Mouse (Mus musculus) frontal cortex, postnatal 25 days (tissue): ENCODE data around the gene Bnc1.

Experiments used
- DNase-seq, 2 experiments: peaks; one replicate each; pipeline ENCODE4 v3.0.0; 2022; ENCODE audit warnings: low spot score in 2 of 2

Bnc1 gene

DNA sequence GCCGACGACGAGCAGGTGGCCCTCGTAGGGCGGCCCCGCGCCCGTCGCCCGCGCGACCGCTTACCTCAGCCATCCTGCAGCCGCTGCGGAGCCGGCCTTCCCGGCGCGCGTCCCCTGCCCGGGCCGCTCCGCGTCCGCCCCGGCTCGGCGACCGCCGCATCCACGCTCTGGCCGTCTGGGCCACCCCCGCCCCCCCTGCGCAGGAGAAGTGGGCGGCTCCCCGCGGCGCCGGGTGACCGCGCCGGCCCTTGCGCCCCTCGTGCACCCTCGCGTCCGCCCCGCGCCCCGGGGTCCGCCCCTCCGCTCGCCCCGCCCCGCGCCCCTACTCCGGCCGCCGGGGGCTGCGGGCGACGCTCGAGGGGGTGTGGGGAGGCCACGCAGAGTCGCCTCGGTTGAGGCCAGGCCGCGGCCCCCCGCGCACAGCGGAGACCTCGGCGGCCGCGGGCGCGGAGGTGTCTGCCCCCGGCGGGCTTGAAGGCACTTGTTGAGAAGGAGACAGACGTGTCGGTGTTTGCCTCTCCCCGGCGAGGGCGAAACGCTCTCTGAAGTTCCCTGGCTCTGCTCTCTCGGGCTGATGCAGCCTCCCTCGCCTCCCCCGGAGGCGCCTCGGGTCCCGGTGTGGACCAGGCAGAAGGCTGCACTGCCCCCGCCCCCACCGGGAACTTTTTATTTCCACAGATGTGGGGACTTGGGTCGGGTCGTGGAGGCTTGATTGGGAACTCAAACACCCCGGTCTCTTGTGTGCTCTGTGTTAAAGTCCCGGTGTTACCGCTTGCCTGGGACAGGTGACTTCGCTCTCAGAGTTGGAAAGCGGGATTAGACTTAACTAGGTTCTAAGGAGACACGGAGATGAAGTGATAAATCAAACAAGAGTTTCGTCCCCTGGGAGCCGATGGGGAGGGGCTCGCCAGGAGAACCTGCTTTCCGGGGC is at the start of gene Bnc1:
Gene Bnc1 (minus strand): TSS at position 162 of the 931 bp plus-strand sequence.
- DNase-seq: no peak

DNA sequence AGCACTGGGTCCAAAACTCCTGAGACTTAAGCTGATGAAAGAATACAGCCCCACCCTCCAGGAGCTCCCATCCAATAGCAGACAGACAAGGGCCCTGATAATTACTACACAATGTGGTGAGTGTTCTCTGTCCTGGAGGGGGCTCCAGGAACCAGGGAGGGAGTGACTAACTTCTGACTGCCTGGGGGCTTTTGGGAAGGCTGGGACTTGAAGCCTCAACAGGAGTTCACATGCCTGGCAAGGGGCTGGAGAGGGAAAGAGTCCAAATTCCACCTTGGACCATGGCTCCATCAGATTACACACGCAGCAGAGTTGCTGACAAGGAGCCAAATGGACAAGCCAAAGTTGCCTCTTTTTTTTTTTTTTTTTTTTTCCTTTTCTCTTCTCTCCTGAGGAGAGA is 41.3 kb upstream of the Bnc1 start:
- no peak for DNase-seq

DNA sequence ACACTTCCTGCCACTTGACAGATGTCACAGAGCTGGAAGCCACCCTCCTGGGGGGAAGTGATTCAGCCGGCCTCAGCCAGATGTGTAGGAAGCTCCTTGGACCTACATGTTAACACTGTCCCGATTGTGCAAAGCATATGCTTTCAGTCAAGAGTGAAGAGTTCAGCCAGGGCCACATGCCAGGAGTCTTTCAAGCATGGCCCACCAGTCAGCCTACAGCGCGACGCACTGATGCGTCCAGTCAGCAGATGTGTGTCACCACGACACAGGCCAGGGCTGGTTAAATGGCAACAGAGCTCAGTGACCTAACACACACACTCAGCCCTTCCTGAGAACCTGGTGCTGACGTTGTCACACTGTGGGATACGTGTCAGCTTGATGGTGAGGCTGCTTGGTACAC is 37.6 kb upstream of the Bnc1 start:
- DNase-seq: no peak

DNA sequence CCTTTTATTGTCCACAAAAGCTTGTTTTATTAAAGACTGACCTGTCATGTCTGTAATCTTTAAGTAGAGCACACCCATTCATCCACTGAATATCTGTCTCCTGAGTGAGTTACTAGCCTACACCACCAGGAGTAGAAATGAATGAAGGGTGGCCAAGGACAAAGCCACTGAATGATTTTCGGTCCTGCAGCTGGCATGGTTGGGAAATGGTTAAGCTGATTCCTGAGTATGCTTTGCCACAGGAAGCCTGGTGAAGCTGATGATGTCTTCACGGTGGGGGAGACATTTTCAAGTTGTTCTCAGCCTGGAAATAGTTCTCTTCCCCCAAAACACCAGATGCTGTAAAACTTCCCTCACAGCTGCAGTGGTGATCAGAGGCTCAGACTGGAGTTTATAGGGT is 33.7 kb upstream of the Bnc1 start:
- DNase-seq: no peak

DNA sequence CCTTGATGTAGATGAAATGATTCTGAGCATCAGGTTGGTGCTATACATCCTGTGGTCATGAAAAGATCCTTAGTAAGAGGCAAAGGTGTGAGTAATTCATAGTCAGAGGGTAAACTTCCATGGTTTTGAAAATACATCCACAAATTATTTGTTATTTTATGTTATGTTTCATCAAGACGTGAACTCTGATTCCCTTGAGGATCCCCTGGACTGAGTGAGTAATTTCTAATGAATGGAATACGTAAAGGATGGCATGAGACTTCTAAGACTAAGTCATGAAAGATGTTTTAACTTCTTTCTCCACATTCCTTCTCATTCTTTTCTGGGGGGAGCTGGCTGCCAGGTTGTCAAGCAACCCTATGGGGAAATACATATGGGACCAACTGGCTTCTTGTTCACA is 31.6 kb upstream of the Bnc1 start:
- DNase-seq: no peak

- DNase-seq: no peak
These were observed 30.3 kb upstream of the Bnc1 start for GRCm38 (mm10) chr7:82022404-82022803.

- no peak for DNase-seq
These were observed 25.9 kb upstream of the Bnc1 start for GRCm38 (mm10) chr7:82018031-82018430.

DNA sequence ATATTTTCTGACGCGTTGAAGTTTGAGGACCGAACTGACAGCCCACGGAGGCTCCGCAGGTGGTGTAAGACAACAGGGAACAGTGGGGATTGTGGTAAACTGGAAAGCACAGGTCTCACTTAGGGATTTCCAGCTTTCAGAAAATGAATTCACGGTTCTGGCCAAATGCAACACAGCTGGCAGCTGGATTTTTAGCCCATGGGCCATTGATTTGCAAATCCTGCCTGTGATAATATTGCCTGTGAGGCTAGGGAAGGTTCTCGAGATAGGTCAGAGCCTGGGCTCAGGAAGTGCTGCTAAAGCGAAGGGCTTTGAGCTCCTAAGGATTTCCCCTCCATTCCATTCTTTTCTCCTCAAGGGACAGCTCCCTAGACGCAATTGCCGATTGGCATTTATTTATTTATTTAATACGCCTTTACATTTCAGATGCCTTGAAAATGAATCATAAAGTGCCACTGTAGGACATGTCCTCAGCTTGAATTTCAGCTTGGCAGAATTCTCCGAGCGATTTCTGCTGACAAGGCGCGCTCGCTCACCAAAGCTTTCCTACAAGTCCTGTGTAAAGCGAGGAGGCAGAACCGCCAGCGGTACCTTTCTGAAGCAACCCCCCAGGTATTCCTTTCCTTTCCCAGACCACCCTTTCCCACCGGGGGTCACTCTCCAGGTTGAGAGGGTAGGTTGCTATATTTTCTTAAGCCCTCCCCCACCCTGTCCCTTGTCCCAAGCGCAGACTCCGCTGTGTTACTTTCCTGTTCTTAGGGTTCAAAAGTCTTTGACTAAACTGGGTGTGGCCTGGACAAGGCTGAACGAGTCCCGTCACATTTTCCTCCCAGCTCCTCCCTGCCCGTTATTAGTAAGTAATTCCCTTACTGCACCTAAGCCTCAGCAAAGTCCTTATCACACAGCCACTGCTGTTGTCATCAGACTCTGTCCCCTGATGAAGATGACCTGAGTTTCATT is 24.9 kb upstream of the Bnc1 start:
- DNase-seq: no peak

- DNase-seq: no peak
These were observed 20.4 kb upstream of the Bnc1 start for GRCm38 (mm10) chr7:82012472-82012871.

- no peak for DNase-seq
These were observed 19.7 kb upstream of the Bnc1 start for GRCm38 (mm10) chr7:82011534-82012401.

DNA sequence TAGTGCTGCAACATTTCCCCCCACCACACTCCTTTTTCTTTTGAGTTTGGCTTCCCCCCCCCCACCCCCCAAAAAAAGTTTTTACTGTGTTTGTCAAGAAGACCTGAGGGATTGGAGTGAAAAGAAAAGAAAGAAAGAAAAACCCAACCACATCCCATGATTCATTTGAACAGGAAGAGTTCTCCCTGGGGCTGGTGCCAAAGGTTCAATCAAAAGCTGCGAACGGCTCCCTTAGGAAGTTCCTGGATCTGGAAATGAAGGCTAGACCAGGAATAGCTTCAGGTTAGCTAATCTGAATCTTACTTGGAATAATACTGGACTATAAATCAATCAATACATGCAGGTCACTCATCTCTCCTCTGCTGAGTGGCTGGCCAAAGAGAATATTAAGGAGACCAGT is 15.1 kb upstream of the Bnc1 start:
- no peak for DNase-seq

GRCm38 (mm10) chr7:82004228-82004627 is 12.1 kb upstream of the Bnc1 start:
- DNase-seq: no peak

GRCm38 (mm10) chr7:81999816-82000215 is 7.7 kb upstream of the Bnc1 start:
- no peak for DNase-seq

DNA sequence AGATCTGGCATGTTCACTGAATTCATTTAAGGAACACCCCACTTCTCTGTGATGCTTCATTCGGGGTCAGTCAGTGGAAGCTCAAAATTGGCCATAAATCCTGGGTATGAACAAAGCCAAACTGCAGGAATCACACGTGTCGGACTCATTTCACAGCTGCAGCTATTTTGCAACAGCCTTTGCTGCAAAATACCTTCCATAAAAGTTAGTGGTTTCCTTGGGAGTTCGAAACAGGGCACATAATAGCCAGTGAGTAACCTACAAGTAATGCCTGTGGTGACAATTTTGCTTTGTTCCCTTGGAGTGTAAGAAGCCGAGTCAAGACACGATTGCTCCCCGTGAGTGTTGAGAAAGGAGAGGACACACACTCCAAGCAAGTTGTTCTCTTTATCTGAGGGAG is 7.3 kb upstream of the Bnc1 start:
- DNase-seq: no peak

DNA sequence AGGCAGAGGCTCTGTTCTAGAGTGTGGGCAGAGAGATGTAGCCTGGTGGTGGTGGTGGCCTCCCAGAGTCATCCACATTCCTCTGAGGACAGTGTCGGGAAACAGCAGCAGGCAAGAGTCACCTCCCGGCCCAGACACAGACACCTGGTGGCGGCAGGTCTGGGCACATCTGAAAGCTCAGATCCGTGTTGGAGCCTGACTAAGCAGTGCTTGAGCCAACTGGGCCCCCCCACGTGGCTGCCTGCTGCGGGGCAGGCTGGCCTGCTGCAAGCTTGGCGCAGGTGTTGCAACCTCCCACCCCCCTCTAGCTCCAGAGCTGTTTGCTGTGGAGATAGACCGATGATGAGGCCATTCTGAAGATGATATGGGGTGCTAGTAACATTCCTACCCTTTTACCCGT is 3.9 kb upstream of the Bnc1 start:
- DNase-seq: no peak

- no peak for DNase-seq
These were observed 3.0 kb upstream of the Bnc1 start for GRCm38 (mm10) chr7:81995126-81995525.

GRCm38 (mm10) chr7:81993140-81993539 is 1.0 kb upstream of the Bnc1 start:
- no peak for DNase-seq

GRCm38 (mm10) chr7:81991611-81992061 is 456 bp downstream of the Bnc1 start:
- no peak for DNase-seq

GRCm38 (mm10) chr7:81991116-81991515 is 976 bp downstream of the Bnc1 start:
- DNase-seq: no peak

DNA sequence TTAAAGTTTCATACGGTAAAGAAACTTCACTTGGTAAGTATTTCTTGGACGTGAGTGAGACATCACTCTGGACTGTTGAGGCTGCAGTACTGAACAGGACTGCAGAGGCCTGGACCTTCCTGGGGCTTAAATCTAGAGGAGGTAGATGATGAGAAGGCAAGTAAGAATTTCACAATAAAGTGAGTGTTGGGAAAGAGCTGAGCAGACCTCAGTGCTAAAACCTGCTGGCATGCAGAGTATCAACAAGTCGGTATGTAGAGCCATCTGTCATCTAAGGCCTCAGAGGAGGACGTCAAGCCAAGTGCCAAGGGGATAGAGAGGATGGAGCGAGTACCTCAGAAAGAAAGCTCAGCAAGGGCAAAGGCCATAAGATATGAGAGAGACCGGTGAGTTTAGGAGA is 8.4 kb downstream of the Bnc1 start:
- DNase-seq: no peak

GRCm38 (mm10) chr7:81978304-81978703 is 13.8 kb downstream of the Bnc1 start:
- no peak for DNase-seq

DNA sequence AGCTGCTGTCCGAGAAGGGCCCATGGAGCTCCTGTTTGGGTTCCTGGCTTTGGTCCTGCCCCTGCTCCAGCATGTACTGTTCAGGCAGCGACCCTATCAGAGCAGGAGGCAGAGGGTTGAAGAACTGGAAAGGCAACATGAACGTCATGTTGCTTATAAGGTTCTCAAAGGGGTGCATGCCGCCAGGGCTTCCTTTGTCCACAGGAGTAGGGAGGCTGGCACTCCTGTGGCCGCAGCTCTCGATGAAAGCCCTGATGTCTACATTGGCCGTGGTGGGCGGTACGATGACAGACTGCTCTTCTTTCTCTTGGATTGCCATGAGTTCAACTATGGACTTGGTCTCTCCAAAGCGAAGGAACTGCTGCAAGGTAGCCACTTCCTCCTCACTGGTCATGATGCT is 17.5 kb downstream of the Bnc1 start:
- DNase-seq: no peak
